Mouse (Mus musculus): Measurements from ENCODE around the gene Mical3. TPM values are rescaled to one million over a fixed set of nuclear protein-coding genes. Genes with fewer than 3 reads are reported as not detected.

Mical3 gene
- polyA plus RNA-seq, 1 experiment from 2014 or later = 11.8 TPM

Other genes starting within 250 kb of the Mical3 start
- gene Bid, start 214.1 kb downstream of the Mical3 start, polyA plus RNA-seq (2014; fragmentation: Nextera tagmentation; extraction: Ambion mirVana) = 16.3 and 17.6 TPM in 2 replicates
- 5.7 and 5.8 TPM in 2 replicates for gene Pex26, start 52.7 kb upstream of the Mical3 start, polyA plus RNA-seq (2014; fragmentation: Nextera tagmentation; extraction: Ambion mirVana)
- gene Tuba8, start 79.7 kb upstream of the Mical3 start, polyA plus RNA-seq (2014; fragmentation: Nextera tagmentation; extraction: Ambion mirVana) = 0.25 and 0.51 TPM in 2 replicates
- gene Usp18, start 114.9 kb upstream of the Mical3 start, polyA plus RNA-seq (2014; fragmentation: Nextera tagmentation; extraction: Ambion mirVana) = 0.77 and 1.0 TPM in 2 replicates
- 3.2 and 3.4 TPM in 2 replicates for gene Slc6a13, start 169.2 kb upstream of the Mical3 start, polyA plus RNA-seq (2014; fragmentation: Nextera tagmentation; extraction: Ambion mirVana)
- 0.22 TPM in 1 of 2 replicates, not detected in the other for gene Slc6a12, start 212.1 kb upstream of the Mical3 start, polyA plus RNA-seq (2014; fragmentation: Nextera tagmentation; extraction: Ambion mirVana)

Data from midbrain, embryonic 11.5 days (tissue).